Mouse (Mus musculus) embryonic facial prominence, embryonic 13.5 days (tissue): ENCODE results near the gene Ckb. TPM values are rescaled to one million over a fixed set of nuclear protein-coding genes. Genes with fewer than 3 reads are reported as not detected.
"Not testable (repeated sequence)": the region's sequence is repeated elsewhere in the genome, so short reads cannot be mapped to it uniquely, and the experiment has no call there.

Source experiments
- ATAC-seq: fragments of 200-750 bp; cut with Nextera tagmentation; 2 replicates; pipeline ENCODE4 v1.8.0; 2017; ENCODE audit warnings: low read depth; ENCODE audit not compliant: insufficient number of reproducible peaks, insufficient read depth, low FRiP score, low TSS enrichment
- H3K27ac ChIP-seq: fragments of 300-500 bp; sonication (generic); 2 replicates; pipeline ENCODE4 v1.5.1; 2015; ENCODE audit warnings: moderate library complexity, mild to moderate bottlenecking, inconsistent platforms
- H3K27me3 ChIP-seq: fragments of 300-500 bp; sonication (generic); 2 replicates; pipeline ENCODE4 v1.6.1; 2015; ENCODE audit warnings: mild to moderate bottlenecking, inconsistent platforms
- H3K36me3 ChIP-seq: fragments of 300-500 bp; sonication (generic); 2 replicates; pipeline ENCODE4 v1.6.1; 2015; ENCODE audit warnings: mild to moderate bottlenecking, inconsistent platforms
- H3K4me1 ChIP-seq: fragments of 300-500 bp; sonication (generic); 2 replicates; pipeline ENCODE4 v1.6.1; 2015; ENCODE audit warnings: inconsistent platforms
- H3K4me2 ChIP-seq: fragments of 300-500 bp; sonication (generic); 2 replicates; pipeline ENCODE4 v1.6.1; 2015; ENCODE audit warnings: moderate library complexity, mild to moderate bottlenecking, inconsistent platforms
- H3K4me3 ChIP-seq: fragments of 300-500 bp; sonication (generic); 2 replicates; pipeline ENCODE4 v1.5.1; 2015; ENCODE audit warnings: mild to moderate bottlenecking, inconsistent platforms
- H3K9ac ChIP-seq: fragments of 300-500 bp; sonication (generic); 2 replicates; pipeline ENCODE4 v1.6.1; 2015; ENCODE audit warnings: mild to moderate bottlenecking, inconsistent platforms
- H3K9me3 ChIP-seq: fragments of 300-500 bp; sonication (generic); 2 replicates; pipeline ENCODE4 v1.6.1; 2016; ENCODE audit warnings: inconsistent platforms
- whole genome bisulfite sequencing: fragments of 180-500 bp; shearing (Covaris S2); methylation state at CpG from one replicate; pipeline ENCODE4 v1.1.7; 2015; ENCODE audit warnings: mixed read lengths; 5-methylcytosine and 5-hydroxymethylcytosine counted together
- polyA plus RNA-seq: library from polyadenylated mRNA; unstranded; fragments of >200 nt; fragmentation: Nextera tagmentation; extraction: Ambion mirVana; gene quantifications from 2 replicates; pipeline ENCODE4 v1.2.1, GENCODE M21; 2015

Gene Ckb
- polyA plus RNA-seq, 1 experiment from 2014 or later = 118 TPM

GRCm38 (mm10) chr12:111666380-111666779 is 5.8 kb downstream of the Ckb start:
- Histone ChIP-seq H3K27ac (no peak overlapping the region), H3K4me2 (no peak overlapping the region), H3K27me3 (peaks cover 24% of the 10 kb centered on the region), H3K9ac (no peak overlapping the region), H3K4me3 (no peak overlapping the region), H3K4me1 (peaks cover 35% of the 10 kb centered on the region), H3K36me3 (peaks cover 9% of the 10 kb centered on the region; the same call in 1 of the 2 replicates), H3K9me3 (no peaks in the 10 kb centered on the region)
- 73% methylated on average over 13 of the region's 13 CpGs for WGBS
- ATAC-seq = no peak

DNA sequence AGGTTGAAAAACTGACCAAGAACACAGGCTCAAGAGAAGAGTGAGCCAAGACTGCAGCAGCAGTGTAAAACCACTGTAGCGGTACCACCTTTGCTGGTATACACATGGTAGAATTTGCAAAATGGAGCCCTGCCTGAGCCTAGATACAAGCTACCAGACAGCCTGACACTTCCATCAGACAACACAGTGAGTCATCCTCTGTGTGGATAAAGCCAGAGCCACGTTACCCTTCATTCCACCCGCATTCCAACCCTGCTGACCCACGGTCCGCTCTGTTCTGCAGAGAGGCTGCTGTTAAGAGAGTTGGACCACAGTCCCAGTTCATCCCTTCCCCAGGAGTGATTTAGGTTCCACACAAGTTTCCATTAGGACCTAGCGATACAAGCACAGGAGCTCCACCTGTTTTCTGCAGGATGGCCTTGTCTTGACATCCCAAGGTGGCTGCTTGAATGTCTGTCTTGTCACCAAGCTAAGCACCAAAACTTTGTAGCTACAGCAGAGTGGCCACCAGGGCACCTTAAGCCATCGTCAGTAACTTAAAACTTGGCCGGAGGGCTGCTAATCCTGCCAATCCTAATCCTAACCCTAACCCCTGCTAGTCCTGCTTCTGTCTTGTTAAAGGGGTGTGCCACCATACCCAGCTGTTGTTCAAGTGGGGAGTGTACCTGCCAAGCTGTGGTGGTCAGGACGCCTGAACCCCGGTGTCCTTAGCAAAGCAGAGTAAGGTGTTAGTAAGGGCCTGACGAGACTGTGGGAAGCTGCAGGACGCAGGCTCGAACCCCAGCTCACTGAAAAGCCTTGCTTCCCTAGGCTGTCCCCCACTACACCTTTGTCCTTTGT is 6.9 kb downstream of the Ckb start:
- H3K36me3 ChIP-seq = peaks cover 20% of the 10 kb centered on the region
- no peak overlapping the region for H3K4me2 ChIP-seq
- no peaks in the 10 kb centered on the region for H3K9me3 ChIP-seq
- peaks cover 24% of the 10 kb centered on the region for H3K4me1 ChIP-seq
- H3K9ac ChIP-seq = 0 out of 2 replicates have a peak overlapping the region, but pooled peaks have one; percentile 4
- 80% methylated on average over 13 of the region's 13 CpGs for WGBS
- no peak overlapping the region for H3K4me3 ChIP-seq
- H3K27me3 ChIP-seq = peaks cover 13% of the 10 kb centered on the region
- H3K27ac ChIP-seq = peak overlapping the region; percentile 13; the same call in 1 of the 2 replicates
- no peak for ATAC-seq

DNA sequence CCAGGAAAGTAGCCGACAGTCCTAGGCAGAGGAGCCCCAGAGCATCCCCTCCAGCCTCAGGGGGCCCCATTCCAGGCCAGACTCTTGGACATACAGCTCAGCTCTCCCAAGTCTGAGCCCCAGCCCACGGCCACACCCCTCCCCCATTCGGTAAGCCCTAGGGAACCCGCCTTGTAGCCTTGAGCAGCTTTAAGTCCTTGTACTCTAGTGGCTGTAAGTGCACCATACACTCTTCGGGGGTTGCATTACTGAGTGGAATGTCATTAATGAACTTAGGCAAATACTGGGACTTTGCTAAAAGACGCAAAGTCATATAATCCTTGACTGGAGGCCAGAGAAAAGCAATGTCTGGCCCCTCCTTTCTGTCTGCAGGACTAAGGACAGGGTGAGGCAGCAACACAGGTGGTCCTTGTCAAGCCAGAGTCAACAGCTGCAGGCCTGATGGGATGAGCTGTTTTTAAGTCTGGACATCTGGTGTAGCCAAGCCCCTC is 7.9 kb downstream of the Ckb start:
- peak overlapping the region; percentile 28; the same call in 1 of the 2 replicates for H3K27ac ChIP-seq
- no peak for ATAC-seq
- H3K4me2 ChIP-seq = no peak overlapping the region
- WGBS = 38% methylated on average over 6 of the region's 6 CpGs
- H3K4me1 ChIP-seq = peaks cover 21% of the 10 kb centered on the region
- no peaks in the 10 kb centered on the region for H3K9me3 ChIP-seq
- peaks cover 29% of the 10 kb centered on the region for H3K36me3 ChIP-seq
- H3K4me3 ChIP-seq = no peak overlapping the region
- H3K9ac ChIP-seq = peak overlapping the region; percentile 21; the same call in 1 of the 2 replicates
- H3K27me3 ChIP-seq = peaks cover 2% of the 10 kb centered on the region; the same call in 1 of the 2 replicates

DNA sequence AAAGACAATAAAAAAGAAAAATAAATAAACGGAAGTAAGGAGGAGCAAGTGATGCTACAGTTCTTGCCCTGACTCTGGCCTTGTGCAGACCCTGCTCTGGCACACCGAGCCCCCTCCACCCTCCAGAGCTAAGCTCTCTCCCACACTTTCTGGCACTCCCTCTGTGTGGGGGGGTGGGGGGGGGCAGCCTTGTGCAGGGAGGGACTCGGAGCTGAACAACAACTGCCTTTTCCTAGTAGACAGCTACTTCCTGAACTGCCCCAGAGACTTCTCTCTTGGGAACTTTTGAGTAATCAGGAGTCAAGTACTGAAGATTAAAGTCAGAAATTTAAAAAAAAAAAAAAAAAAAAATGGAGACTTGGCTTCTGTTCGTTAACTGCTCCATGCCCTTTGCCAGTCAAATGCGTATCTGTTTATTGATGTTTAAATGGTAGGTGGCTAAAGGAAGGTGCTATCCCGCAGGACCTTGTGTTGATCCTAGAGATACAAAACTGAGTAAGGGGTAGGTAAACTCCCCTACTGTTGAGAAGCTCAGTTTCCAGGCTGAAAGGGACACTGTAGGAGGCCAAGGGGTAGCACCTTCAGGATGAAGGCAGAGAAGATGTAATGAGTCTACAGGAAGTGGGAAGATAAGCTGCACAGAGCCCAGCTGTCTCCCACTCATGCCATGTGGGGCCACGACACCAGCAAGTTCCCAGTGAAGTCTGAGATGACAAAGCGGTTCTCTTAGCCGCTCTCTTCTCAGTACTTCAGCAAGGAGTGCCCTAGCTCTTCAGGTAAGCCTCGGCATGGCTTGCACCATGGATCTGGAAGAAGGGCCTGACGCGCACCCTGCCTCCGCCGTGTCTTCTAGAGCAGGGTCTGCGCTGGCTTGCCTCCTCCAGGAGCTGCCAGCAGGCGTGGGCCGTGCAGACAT is 8.7 kb downstream of the Ckb start:
- ATAC-seq = no peak
- 66% methylated on average over 17 of the region's 17 CpGs for WGBS
- Histone ChIP-seq H3K4me1 (peaks cover 14% of the 10 kb centered on the region), H3K9me3 (no peaks in the 10 kb centered on the region), H3K4me3 (no peak overlapping the region), H3K4me2 (no peak overlapping the region), H3K27me3 (no peaks in the 10 kb centered on the region), H3K36me3 (peaks cover 34% of the 10 kb centered on the region), H3K9ac (peak overlapping the region; percentile 21; the same call in 1 of the 2 replicates), H3K27ac (peak overlapping the region; percentile 28; the same call in 1 of the 2 replicates)

GRCm38 (mm10) chr12:111661554-111661953 is 10.6 kb downstream of the Ckb start:
- WGBS = 97% methylated on average over 11 of the region's 11 CpGs
- Histone ChIP-seq H3K36me3 (peaks cover 51% of the 10 kb centered on the region), H3K4me1 (peaks cover 13% of the 10 kb centered on the region)
- not testable (repeated sequence) for H3K27me3 ChIP-seq, H3K9me3 ChIP-seq, ATAC-seq, H3K9ac ChIP-seq, H3K4me3 ChIP-seq, H3K4me2 ChIP-seq, H3K27ac ChIP-seq

DNA sequence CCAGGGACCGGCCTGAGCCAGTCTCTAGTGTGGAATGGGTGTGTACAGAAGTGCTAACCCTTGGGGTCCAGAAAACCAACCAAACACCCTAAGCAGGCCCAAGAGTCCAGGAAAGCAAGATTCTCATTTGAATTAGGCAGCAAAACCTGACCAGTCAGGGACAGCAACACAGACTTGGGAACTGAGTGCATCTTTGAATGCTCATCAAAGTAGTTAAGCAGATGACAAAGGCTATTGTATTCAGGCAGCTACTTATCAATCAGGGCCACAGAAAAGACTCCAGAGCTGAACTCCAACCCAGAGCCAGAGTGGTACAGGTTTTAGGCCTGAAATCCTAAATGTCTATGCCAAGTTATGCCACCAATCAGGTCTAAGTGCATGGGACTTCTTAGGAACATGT is 11.5 kb downstream of the Ckb start:
- Histone ChIP-seq H3K36me3 (peaks cover 59% of the 10 kb centered on the region), H3K9ac (no peak overlapping the region), H3K27ac (no peak overlapping the region), H3K4me3 (no peak overlapping the region), H3K4me1 (peaks cover 9% of the 10 kb centered on the region), H3K27me3 (no peaks in the 10 kb centered on the region), H3K9me3 (no peaks in the 10 kb centered on the region), H3K4me2 (no peak overlapping the region)
- no peak for ATAC-seq
- 97% methylated on average over 1 of the region's 1 CpGs for WGBS

DNA sequence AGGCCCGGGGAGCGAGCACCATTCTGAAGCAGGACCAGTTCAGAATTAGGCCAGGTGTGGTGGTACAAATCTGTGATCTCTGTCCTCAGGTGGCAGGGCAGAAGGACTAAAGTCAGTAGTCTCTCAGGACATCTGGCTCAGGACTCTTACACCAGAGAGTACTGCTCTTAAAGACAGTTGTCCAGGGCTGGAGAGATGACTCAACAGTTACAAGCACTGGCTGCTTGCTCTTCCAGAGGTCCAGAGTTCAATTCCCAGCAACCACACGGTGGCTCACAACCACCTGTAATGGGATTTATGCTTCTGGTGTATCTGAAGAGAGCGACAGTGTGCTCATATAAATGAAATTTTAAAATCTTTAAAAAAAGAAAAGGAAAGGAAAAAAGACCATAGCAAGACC is 12.8 kb downstream of the Ckb start:
- Histone ChIP-seq H3K36me3 (peaks cover 71% of the 10 kb centered on the region), H3K27ac (no peak overlapping the region), H3K4me3 (no peak overlapping the region), H3K4me1 (peaks cover 6% of the 10 kb centered on the region), H3K27me3 (no peaks in the 10 kb centered on the region), H3K4me2 (no peak overlapping the region), H3K9ac (no peak overlapping the region), H3K9me3 (no peaks in the 10 kb centered on the region)
- WGBS = 96% methylated on average over 4 of the region's 4 CpGs
- no peak for ATAC-seq

GRCm38 (mm10) chr12:111655695-111656094 is 16.4 kb downstream of the Ckb start:
- Histone ChIP-seq H3K4me3 (no peak overlapping the region), H3K27ac (no peak overlapping the region), H3K9ac (no peak overlapping the region), H3K27me3 (no peaks in the 10 kb centered on the region), H3K9me3 (no peaks in the 10 kb centered on the region), H3K4me2 (no peak overlapping the region), H3K4me1 (no peaks in the 10 kb centered on the region), H3K36me3 (peaks cover 79% of the 10 kb centered on the region)
- no peak; the same call in 1 of the 2 replicates for ATAC-seq
- WGBS = 93% methylated on average over 11 of the region's 11 CpGs

DNA sequence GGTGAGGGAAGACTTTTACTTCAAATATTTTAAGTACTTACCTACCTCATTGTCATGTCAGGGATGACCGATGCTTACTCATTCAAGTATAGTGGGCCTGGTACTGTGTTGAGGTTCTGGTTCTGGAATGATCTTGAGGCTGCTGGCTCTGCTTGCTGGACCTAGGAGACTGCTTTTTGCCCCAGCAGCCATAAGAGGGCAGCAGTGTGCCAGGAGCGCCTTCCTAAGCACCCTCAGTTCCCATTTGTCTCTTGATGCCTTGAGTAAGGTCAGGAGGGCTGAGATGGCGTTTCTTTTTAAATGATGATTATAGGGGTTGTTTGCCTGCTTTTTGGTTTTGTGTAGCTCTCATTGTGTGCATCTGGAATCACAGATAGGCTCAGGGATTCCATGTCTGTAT is 18.7 kb downstream of the Ckb start:
- Histone ChIP-seq H3K36me3 (peaks cover 83% of the 10 kb centered on the region), H3K9me3 (no peaks in the 10 kb centered on the region), H3K27ac (no peak overlapping the region), H3K27me3 (no peaks in the 10 kb centered on the region), H3K4me2 (no peak overlapping the region), H3K4me1 (no peaks in the 10 kb centered on the region), H3K4me3 (no peak overlapping the region), H3K9ac (no peak overlapping the region)
- ATAC-seq = no peak
- 44% methylated on average over 3 of the region's 3 CpGs for WGBS

GRCm38 (mm10) chr12:111652953-111653352 is 19.2 kb downstream of the Ckb start:
- no peaks in the 10 kb centered on the region for H3K27me3 ChIP-seq
- no peak overlapping the region for H3K4me3 ChIP-seq
- H3K9me3 ChIP-seq = no peaks in the 10 kb centered on the region
- H3K27ac ChIP-seq = no peak overlapping the region
- H3K4me2 ChIP-seq = no peak overlapping the region
- no peak overlapping the region for H3K9ac ChIP-seq
- no peaks in the 10 kb centered on the region for H3K4me1 ChIP-seq
- peaks cover 84% of the 10 kb centered on the region for H3K36me3 ChIP-seq
- ATAC-seq = no peak
- 91% methylated on average over 3 of the region's 3 CpGs for WGBS

DNA sequence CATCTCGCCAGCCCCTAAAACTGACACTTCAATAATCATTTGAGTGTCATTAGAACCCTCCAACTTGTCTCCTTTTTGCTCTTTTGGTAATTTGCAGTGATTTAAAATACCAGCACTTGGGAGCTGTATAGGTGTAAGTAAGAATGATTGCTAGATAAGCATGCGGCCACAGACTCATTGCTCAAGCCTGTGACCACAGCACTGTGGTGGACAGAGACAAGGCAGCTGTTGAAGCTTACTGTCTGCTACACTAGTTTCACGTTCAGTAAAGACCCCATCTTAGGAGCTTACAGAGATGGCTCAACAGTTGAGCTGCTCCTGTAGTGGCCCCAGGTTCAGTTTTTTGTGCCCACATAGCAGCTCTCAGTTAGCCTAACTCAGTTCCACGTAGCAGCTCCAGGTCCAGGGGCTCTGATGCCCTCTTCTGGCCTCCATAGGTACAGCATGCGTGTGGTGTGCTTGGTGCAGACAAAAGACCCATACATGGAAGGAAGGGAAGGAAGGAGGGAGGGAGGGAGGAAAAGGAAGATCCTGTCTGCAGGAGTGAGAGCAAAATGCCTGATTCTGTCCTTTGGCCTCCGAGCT is 24.0 kb downstream of the Ckb start:
- ATAC-seq = no peak
- Histone ChIP-seq H3K4me2 (no peak overlapping the region), H3K9me3 (no peaks in the 10 kb centered on the region), H3K9ac (no peak overlapping the region), H3K4me3 (no peak overlapping the region), H3K27me3 (no peaks in the 10 kb centered on the region), H3K36me3 (peaks cover 93% of the 10 kb centered on the region), H3K4me1 (no peaks in the 10 kb centered on the region), H3K27ac (peak overlapping the region; percentile 33; the same call in 1 of the 2 replicates)
- 43% methylated on average over 6 of the region's 6 CpGs for WGBS
